Mouse (Mus musculus) lung, embryonic 16.5 days (tissue): ENCODE measurements around the gene Hmox1. TPM values are rescaled to one million over a fixed set of nuclear protein-coding genes. Genes with fewer than 3 reads are reported as not detected.

Experiments
- ATAC-seq: fragments of 200-750 bp; cut with Nextera tagmentation; 2 replicates; pipeline ENCODE4 v1.8.0; 2017; ENCODE audit warnings: low read depth, mild to moderate bottlenecking, moderate library complexity
- H3K27ac ChIP-seq: fragments of 300-500 bp; sonication (generic); 2 replicates; pipeline ENCODE4 v1.5.1; 2014; ENCODE audit warnings: mild to moderate bottlenecking, control low read depth, low read length
- H3K27me3 ChIP-seq: fragments of 300-500 bp; sonication (generic); 2 replicates; pipeline ENCODE4 v1.6.1; 2014; ENCODE audit warnings: low read depth, low read length, mixed read lengths; ENCODE audit not compliant: control insufficient read depth, insufficient read depth
- H3K36me3 ChIP-seq: fragments of 300-500 bp; sonication (generic); 2 replicates; pipeline ENCODE4 v1.6.1; 2014; ENCODE audit warnings: low read length; ENCODE audit not compliant: control insufficient read depth, insufficient read depth
- H3K4me1 ChIP-seq: fragments of 300-500 bp; sonication (generic); replicated peaks from 2 replicates; pipeline ENCODE4 v1.6.1; 2014; ENCODE audit warnings: low read length, mixed read lengths; ENCODE audit not compliant: control insufficient read depth, insufficient read depth
- H3K4me2 ChIP-seq: fragments of 300-500 bp; sonication (generic); 2 replicates; pipeline ENCODE4 v1.6.1; 2014; ENCODE audit warnings: low read depth, low read length, control low read depth
- H3K4me3 ChIP-seq: fragments of 300-500 bp; sonication (generic); 2 replicates; pipeline ENCODE4 v1.5.1; 2014; ENCODE audit warnings: mild to moderate bottlenecking, low read length, control low read depth
- H3K9ac ChIP-seq: fragments of 300-500 bp; sonication (generic); 2 replicates; pipeline ENCODE4 v1.6.1; 2014; ENCODE audit warnings: low read length, control low read depth
- H3K9me3 ChIP-seq: fragments of 300-500 bp; sonication (generic); 2 replicates; pipeline ENCODE4 v1.6.1; 2016; ENCODE audit warnings: low read length; ENCODE audit not compliant: control insufficient read depth
- WGBS: fragments of 180-500 bp; shearing (Covaris S2); extraction: QIAGEN DNeasy Blood & Tissue Kit; methylation state at CpG from one replicate; pipeline ENCODE4 v1.1.7; 2014; 5-methylcytosine and 5-hydroxymethylcytosine counted together
- polyA plus RNA-seq: library from polyadenylated mRNA; unstranded; fragments of >200 nt; fragmentation: Nextera tagmentation; extraction: Ambion mirVana; gene quantifications from 2 replicates; pipeline ENCODE4 v1.2.1, GENCODE M21; 2015

Hmox1 gene
- 36.5 and 43.7 TPM in 2 replicates for polyA plus RNA-seq

DNA sequence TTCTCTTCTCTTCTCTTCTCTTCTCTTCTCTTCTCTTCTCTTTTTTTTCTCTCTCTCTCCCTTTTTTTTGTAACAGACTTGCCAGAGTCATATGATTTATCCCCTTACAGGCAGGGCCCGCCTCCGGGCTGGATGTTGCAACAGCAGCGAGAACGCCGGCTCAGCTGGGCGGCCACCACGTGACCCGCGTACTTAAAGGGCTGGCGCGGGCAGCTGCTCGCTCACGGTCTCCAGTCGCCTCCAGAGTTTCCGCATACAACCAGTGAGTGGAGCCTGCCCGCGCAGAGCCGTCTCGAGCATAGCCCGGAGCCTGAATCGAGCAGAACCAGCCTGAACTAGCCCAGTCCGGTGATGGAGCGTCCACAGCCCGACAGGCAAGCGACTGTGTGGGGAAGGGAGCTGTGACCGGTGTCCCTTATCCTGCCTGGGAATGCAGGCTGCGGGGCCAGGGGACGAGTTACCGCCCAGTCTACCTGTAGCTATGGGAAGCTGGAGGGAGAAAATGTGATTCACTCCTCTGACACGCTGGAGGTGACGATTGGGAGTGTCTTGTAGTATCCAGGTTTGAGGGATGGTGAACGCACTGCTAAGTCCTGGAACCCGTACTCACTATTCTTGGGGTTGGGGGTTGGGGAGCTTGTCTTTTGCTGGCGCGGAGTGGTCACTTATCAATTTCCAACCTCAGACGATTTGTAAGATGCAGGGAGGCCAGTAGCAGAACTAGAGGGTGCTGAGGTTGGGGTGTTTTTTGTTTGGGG lies at the start of gene Hmox1:
Hmox1 (plus strand) TSS at position 223 of the 758 bp plus-strand sequence.
- peaks cover 21% of the 10 kb centered on the region for H3K4me1 ChIP-seq
- H3K27ac ChIP-seq: peak within 1 kb of the TSS; percentile 47; the same call in 1 of the 2 replicates
- no peaks in the 10 kb centered on the region for H3K9me3 ChIP-seq
- H3K36me3 ChIP-seq: peaks cover 6% of the 10 kb centered on the region
- H3K4me2 ChIP-seq: peak within 1 kb of the TSS; percentile 76
- H3K9ac ChIP-seq: peak within 1 kb of the TSS; percentile 86
- 0% methylated on average over 36 of the region's 36 CpGs for WGBS
- H3K27me3 ChIP-seq: no peaks in the 10 kb centered on the region
- peak; percentile 92 for ATAC-seq
- peak within 1 kb of the TSS; percentile 78 for H3K4me3 ChIP-seq

DNA sequence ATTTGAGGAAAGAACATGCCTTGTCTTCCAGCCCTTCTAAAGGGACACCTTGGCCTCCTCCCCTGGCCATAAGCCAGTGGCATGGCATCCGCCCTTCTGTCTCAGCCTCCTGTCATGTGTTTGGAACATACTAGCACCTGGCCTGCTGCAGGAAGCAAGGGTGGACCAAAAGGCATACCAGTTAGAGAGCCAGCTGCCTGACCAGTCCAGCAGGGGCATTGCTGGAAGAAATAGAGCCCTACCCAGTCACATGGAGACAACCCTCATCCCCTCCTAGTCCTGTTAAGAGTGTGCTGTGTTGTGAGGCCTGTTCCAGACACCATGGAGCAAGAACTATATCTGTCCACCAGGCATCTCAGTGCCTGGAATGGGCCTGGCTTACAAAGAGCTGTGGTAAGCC lies 47.1 kb upstream of the Hmox1 start:
- no peaks in the 10 kb centered on the region for H3K36me3 ChIP-seq
- no peak overlapping the region for H3K4me3 ChIP-seq
- no peaks in the 10 kb centered on the region for H3K9me3 ChIP-seq
- WGBS: 70% methylated on average over 1 of the region's 1 CpGs
- H3K27me3 ChIP-seq: no peaks in the 10 kb centered on the region
- H3K4me1 ChIP-seq: no peaks in the 10 kb centered on the region
- no peak for ATAC-seq
- no peak overlapping the region for H3K4me2 ChIP-seq
- H3K9ac ChIP-seq: no peak overlapping the region
- H3K27ac ChIP-seq: no peak overlapping the region

DNA sequence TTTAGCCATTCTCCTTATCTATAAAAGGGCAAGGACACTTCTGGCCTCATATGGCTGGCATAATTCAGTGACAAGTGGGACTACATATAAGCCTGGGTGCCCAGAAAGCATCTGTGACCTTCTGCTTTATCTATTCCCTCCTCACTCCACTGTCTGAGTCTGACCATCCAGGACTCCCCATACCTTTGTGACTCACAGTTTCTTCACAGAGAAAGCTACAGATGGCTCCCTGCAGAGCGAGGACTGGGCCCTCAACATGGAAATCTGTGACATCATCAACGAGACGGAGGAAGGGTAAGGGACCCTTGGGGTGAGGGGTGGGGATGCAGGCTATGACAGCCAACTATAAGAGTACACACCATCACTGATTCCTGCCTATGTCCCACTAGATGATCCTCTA lies 45.6 kb upstream of the Hmox1 start:
- WGBS: 89% methylated on average over 3 of the region's 3 CpGs
- Histone ChIP-seq H3K27ac (no peak overlapping the region), H3K4me1 (no peaks in the 10 kb centered on the region), H3K4me2 (no peak overlapping the region), H3K36me3 (no peaks in the 10 kb centered on the region), H3K4me3 (no peak overlapping the region), H3K9me3 (no peaks in the 10 kb centered on the region), H3K9ac (no peak overlapping the region), H3K27me3 (no peaks in the 10 kb centered on the region)
- ATAC-seq: no peak

DNA sequence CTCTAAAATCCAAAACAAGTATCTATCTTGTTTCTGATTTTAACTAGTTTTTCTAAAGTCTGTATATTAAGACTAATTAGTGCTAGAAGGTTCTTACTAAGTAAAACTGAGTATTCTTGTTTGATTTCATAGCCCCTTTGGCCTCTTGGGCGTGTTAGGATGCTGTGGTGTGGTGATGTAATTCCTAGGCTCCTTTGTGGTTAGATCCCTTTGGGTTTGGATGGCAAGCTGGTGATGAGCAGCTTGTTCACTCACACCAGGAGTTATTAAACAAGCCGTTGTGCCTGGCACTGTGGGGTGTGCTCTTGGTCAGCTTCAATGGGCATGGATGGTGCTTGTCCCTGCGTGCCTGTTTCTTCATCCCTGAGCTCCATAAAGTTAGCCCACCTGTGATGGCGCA lies 40.1 kb upstream of the Hmox1 start:
- no peaks in the 10 kb centered on the region for H3K27me3 ChIP-seq
- H3K9me3 ChIP-seq: no peaks in the 10 kb centered on the region
- no peaks in the 10 kb centered on the region for H3K4me1 ChIP-seq
- no peak overlapping the region for H3K9ac ChIP-seq
- H3K4me2 ChIP-seq: no peak overlapping the region
- H3K4me3 ChIP-seq: no peak overlapping the region
- no peaks in the 10 kb centered on the region for H3K36me3 ChIP-seq
- 85% methylated on average over 4 of the region's 4 CpGs for WGBS
- ATAC-seq: no peak
- H3K27ac ChIP-seq: no peak overlapping the region

DNA sequence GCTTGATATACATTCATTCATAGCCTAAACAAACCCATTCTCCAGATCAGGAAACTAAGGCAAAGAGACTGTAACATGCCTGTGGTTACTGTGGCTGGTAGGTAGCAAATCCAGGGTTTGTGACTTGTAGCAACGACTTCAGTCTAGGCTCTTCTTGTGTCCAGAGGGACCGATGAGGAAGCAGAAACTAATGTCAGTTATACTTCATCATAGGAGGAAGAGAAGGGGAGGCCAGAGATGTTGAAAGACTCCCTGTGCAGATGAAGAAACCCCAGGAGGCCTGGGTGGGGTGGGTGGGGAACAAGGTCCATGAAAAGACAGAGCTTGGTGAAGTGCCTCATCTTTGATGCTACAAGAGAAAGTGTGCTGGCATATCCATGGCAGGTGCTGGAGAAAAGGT lies 37.7 kb upstream of the Hmox1 start:
- no peaks in the 10 kb centered on the region for H3K36me3 ChIP-seq
- H3K4me1 ChIP-seq: no peaks in the 10 kb centered on the region
- no peaks in the 10 kb centered on the region for H3K9me3 ChIP-seq
- no peaks in the 10 kb centered on the region for H3K27me3 ChIP-seq
- H3K9ac ChIP-seq: no peak overlapping the region
- 98% methylated on average over 2 of the region's 2 CpGs for WGBS
- no peak overlapping the region for H3K4me2 ChIP-seq
- H3K4me3 ChIP-seq: no peak overlapping the region
- ATAC-seq: no peak
- H3K27ac ChIP-seq: no peak overlapping the region

DNA sequence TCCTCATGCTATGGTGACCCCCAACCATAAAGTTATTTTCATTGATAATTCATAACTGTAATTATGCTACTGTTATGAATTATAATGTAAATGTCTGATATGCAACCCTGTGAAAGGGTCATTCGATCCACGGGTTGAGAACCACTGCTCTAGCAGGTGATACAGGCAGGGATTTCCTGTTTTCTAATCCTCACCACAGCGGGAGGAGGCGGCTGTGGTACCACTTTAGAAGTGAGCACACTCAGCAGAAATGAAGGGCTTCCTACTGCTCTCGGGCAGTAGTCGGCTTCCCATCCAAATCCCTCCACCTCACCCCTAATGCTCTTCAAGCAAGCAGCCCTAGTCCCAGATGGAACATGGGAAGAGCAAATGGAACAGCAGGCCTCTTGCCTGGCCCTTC lies 33.4 kb upstream of the Hmox1 start:
- no peak overlapping the region for H3K4me2 ChIP-seq
- H3K36me3 ChIP-seq: no peaks in the 10 kb centered on the region
- H3K27me3 ChIP-seq: no peaks in the 10 kb centered on the region
- no peaks in the 10 kb centered on the region for H3K9me3 ChIP-seq
- no peak overlapping the region for H3K4me3 ChIP-seq
- H3K9ac ChIP-seq: no peak overlapping the region
- H3K4me1 ChIP-seq: no peaks in the 10 kb centered on the region
- ATAC-seq: no peak
- H3K27ac ChIP-seq: no peak overlapping the region
- 72% methylated on average over 6 of the region's 6 CpGs for WGBS

DNA sequence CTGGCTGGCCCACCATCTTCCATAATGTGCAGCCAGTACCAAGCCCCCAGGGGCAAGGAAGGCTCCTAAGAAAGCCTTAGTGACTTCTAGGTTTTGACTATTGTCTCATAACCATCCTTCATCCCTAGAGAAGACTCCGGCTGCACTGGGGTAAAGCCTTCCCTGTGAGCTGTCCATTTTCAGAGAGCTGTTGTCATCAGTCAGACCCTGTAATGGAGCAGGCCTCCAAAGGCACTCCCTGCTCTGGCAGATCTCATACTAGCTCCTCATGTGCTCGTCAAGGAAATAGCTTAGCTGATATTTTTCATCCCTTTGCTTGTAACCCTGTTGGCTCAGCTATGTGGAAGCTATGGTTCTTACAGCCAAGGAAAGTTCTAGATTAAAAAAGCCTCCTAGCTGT lies 32.6 kb upstream of the Hmox1 start:
- Histone ChIP-seq H3K4me1 (no peaks in the 10 kb centered on the region), H3K27ac (no peak overlapping the region), H3K27me3 (no peaks in the 10 kb centered on the region), H3K36me3 (no peaks in the 10 kb centered on the region), H3K4me2 (no peak overlapping the region), H3K9ac (no peak overlapping the region), H3K4me3 (no peak overlapping the region), H3K9me3 (no peaks in the 10 kb centered on the region)
- ATAC-seq: no peak
- WGBS: 81% methylated on average over 2 of the region's 2 CpGs

DNA sequence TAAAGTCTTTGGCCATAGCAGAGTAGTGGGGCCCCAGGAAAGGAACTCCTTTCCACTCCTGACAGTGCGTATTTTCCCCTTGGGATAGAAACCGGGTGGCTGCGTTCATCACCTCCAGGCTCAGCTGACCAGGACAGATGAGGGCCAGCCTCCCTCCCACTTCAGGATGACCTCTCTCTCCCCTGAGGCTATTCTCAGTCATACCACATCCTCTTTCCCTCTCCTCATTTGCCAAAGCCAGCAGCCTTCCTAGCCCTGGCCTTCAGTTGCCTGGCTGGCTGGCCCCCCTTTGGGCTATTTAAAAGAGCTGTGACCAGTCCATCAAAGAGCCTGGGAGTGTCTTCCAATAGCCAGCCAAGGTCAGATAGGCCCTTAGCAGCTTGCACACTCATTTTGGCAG lies 30.1 kb upstream of the Hmox1 start:
- H3K9me3 ChIP-seq: no peaks in the 10 kb centered on the region
- WGBS: 74% methylated on average over 3 of the region's 3 CpGs
- no peak overlapping the region for H3K4me2 ChIP-seq
- no peak overlapping the region for H3K9ac ChIP-seq
- no peaks in the 10 kb centered on the region for H3K4me1 ChIP-seq
- H3K36me3 ChIP-seq: no peaks in the 10 kb centered on the region
- no peaks in the 10 kb centered on the region for H3K27me3 ChIP-seq
- ATAC-seq: no peak
- H3K4me3 ChIP-seq: no peak overlapping the region
- no peak overlapping the region for H3K27ac ChIP-seq

DNA sequence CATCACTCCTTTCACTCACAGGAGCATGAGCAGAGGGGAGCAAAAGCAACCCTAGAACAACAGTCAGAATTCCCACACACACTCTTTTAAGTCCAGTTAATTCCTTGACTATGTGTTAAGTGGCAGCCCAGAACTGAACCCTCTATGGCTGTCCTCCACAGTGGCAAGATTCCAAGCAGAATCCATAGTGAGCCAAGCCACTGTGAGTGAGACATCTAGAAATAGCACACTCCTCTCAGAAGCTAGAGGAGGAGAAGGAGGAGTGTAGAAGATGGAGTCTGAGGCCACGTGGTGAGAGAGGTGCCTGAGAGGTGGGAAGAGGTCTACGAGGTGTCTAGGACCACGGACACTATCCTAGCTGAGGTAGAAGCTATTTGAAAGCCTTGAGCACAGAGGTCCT lies 28.6 kb upstream of the Hmox1 start:
- no peak overlapping the region for H3K27ac ChIP-seq
- WGBS: 81% methylated on average over 3 of the region's 3 CpGs
- no peak for ATAC-seq
- H3K9me3 ChIP-seq: no peaks in the 10 kb centered on the region
- H3K4me2 ChIP-seq: no peak overlapping the region
- H3K9ac ChIP-seq: no peak overlapping the region
- no peak overlapping the region for H3K4me3 ChIP-seq
- no peaks in the 10 kb centered on the region for H3K27me3 ChIP-seq
- no peaks in the 10 kb centered on the region for H3K4me1 ChIP-seq
- no peaks in the 10 kb centered on the region for H3K36me3 ChIP-seq
